Mouse (Mus musculus): ENCODE data around the gene Olfr1018. TPM values are rescaled to one million over a fixed set of nuclear protein-coding genes. Genes with fewer than 3 reads are reported as not detected.

Olfr1018 gene
- polyA plus RNA-seq, 1 experiment from 2014 or later, result not detected

DNA sequence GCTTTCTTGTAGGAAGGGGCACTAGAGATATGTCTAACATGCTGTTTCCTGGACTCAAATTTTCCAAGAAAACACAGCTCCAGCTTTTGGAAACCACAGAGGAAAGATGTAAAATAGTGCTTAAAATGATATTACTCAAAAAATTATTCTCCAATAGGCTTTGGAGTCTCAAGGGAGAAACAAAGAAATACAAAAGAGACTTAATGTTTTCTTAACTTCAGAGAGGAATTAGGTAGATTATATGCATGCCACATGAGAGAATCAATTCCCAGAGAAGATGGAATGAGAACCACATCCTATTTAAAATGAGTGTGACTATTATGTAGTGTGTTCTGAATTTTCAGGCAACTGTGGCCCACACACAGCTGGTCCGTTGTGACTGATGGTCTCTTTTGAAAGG is 28.5 kb downstream of the Olfr1018 start, which contains the start of gene Olfr1020:
Gene Olfr1020, plus strand, starts transcription at position 301 of the 400 bp plus-strand sequence.
- H3K27ac ChIP-seq (ENCODE audit: low read depth), result no peak within 1 kb of the TSS
- WGBS (ENCODE audit: insufficient replicate concordance), result 64% methylated on average over 1 of the region's 1 CpGs
- H3K27me3 ChIP-seq (ENCODE audit: insufficient read depth, low read length), result no peaks in the 10 kb centered on the region
- H3K9ac ChIP-seq (replicated peaks), result no peak within 1 kb of the TSS
- H3K36me3 ChIP-seq (replicated peaks; ENCODE audit: insufficient read depth, low read length), result no peaks in the 10 kb centered on the region
- DNase-seq (no peak), ATAC-seq (no peak)
- TF ChIP-seq EP300 (IDR thresholded peaks at IDR 0.05; ENCODE audit: low read depth) (no peak), CTCF (IDR thresholded peaks at IDR 0.05; ENCODE audit: low read depth) (no peak)
- no peaks in the 10 kb centered on the region for H3K4me1 ChIP-seq (ENCODE audit: insufficient read depth)
- no peak within 1 kb of the TSS for H3K4me3 ChIP-seq (ENCODE audit: low read depth, low read length)
- no peaks in the 10 kb centered on the region for H3K9me3 ChIP-seq (ENCODE audit: low read length)
- no peak within 1 kb of the TSS for H3K4me2 ChIP-seq (ENCODE audit: low read depth, low read length)

DNA sequence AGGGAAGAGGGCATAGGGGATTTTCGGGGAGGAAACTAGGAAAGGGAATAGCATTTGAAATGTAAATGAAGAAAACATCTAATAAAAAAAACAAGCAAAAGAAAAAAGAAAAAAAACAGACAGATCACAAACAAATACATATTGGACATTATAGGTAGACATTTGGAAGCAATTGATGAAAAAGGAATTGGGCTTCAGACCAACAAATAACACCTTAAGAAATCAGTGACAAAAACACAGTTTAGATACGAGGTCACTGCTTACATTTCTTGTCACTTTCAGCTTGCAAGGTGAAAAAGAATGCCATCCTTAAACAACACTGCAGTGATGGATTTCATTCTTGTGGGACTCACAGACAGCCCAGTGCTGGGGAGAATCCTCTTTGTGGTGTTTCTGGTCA is 50.0 kb downstream of the Olfr1018 start, which contains the start of gene Olfr1022:
Gene Olfr1022, plus strand, starts transcription at position 301 of the 400 bp plus-strand sequence.
- Histone ChIP-seq H3K9ac (replicated peaks) (no peak within 1 kb of the TSS), H3K36me3 (replicated peaks; ENCODE audit: insufficient read depth, low read length) (no peaks in the 10 kb centered on the region), H3K4me3 (ENCODE audit: low read depth, low read length) (no peak within 1 kb of the TSS), H3K9me3 (ENCODE audit: low read length) (no peaks in the 10 kb centered on the region), H3K4me1 (ENCODE audit: insufficient read depth) (no peaks in the 10 kb centered on the region), H3K27me3 (ENCODE audit: insufficient read depth, low read length) (no peaks in the 10 kb centered on the region), H3K4me2 (ENCODE audit: low read depth, low read length) (no peak within 1 kb of the TSS), H3K27ac (ENCODE audit: low read depth) (no peak within 1 kb of the TSS)
- ATAC-seq (no peak), DNase-seq (no peak)
- TF ChIP-seq EP300 (IDR thresholded peaks at IDR 0.05; ENCODE audit: low read depth), result no peak
- TF ChIP-seq CTCF (IDR thresholded peaks at IDR 0.05; ENCODE audit: low read depth), result no peak
- 41% methylated on average over 2 of the region's 2 CpGs for WGBS (ENCODE audit: insufficient replicate concordance)

Other genes starting within 250 kb of the Olfr1018 start
- not detected in 2 replicates for gene Olfr996, start 239.3 kb upstream of the Olfr1018 start, polyA plus RNA-seq (2015; fragmentation: Nextera tagmentation; extraction: Ambion mirVana)
- not detected in 2 replicates for gene Olfr998, start 229.5 kb upstream of the Olfr1018 start, polyA plus RNA-seq (2015; fragmentation: Nextera tagmentation; extraction: Ambion mirVana)
- gene Olfr1000, start 206.6 kb upstream of the Olfr1018 start, polyA plus RNA-seq (2015; fragmentation: Nextera tagmentation; extraction: Ambion mirVana), result not detected in 2 replicates
- gene Olfr1002, start 167.8 kb upstream of the Olfr1018 start, polyA plus RNA-seq (2015; fragmentation: Nextera tagmentation; extraction: Ambion mirVana), result not detected in 2 replicates
- not detected in 2 replicates for gene Olfr154, start 154.0 kb upstream of the Olfr1018 start, polyA plus RNA-seq (2015; fragmentation: Nextera tagmentation; extraction: Ambion mirVana)
- gene Olfr1006, start 139.7 kb upstream of the Olfr1018 start, polyA plus RNA-seq (2015; fragmentation: Nextera tagmentation; extraction: Ambion mirVana), result not detected in 2 replicates
- gene Olfr1008, start 129.0 kb upstream of the Olfr1018 start, polyA plus RNA-seq (2015; fragmentation: Nextera tagmentation; extraction: Ambion mirVana), result not detected in 2 replicates
- not detected in 2 replicates for gene Olfr1009, start 103.1 kb upstream of the Olfr1018 start, polyA plus RNA-seq (2015; fragmentation: Nextera tagmentation; extraction: Ambion mirVana)
- gene Olfr1012, start 55.7 kb upstream of the Olfr1018 start, polyA plus RNA-seq (2015; fragmentation: Nextera tagmentation; extraction: Ambion mirVana), result not detected in 2 replicates
- gene Olfr1013, start 51.4 kb upstream of the Olfr1018 start, polyA plus RNA-seq (2015; fragmentation: Nextera tagmentation; extraction: Ambion mirVana), result not detected in 2 replicates
- gene Olfr1014, start 45.8 kb upstream of the Olfr1018 start, polyA plus RNA-seq (2015; fragmentation: Nextera tagmentation; extraction: Ambion mirVana), result not detected in 2 replicates
- not detected in 2 replicates for gene Olfr1015, start 36.5 kb upstream of the Olfr1018 start, polyA plus RNA-seq (2015; fragmentation: Nextera tagmentation; extraction: Ambion mirVana)
- not detected in 2 replicates for gene Olfr1016, start 15.9 kb upstream of the Olfr1018 start, polyA plus RNA-seq (2015; fragmentation: Nextera tagmentation; extraction: Ambion mirVana)
- not detected in 2 replicates for gene Olfr1019, start 27.0 kb downstream of the Olfr1018 start, polyA plus RNA-seq (2015; fragmentation: Nextera tagmentation; extraction: Ambion mirVana)
- gene Olfr1020, start 28.6 kb downstream of the Olfr1018 start, polyA plus RNA-seq (2015; fragmentation: Nextera tagmentation; extraction: Ambion mirVana), result not detected in 2 replicates
- not detected in 2 replicates for gene Olfr1022, start 50.1 kb downstream of the Olfr1018 start, polyA plus RNA-seq (2015; fragmentation: Nextera tagmentation; extraction: Ambion mirVana)
- not detected in 2 replicates for gene Olfr1023, start 67.2 kb downstream of the Olfr1018 start, polyA plus RNA-seq (2015; fragmentation: Nextera tagmentation; extraction: Ambion mirVana)
- not detected in 2 replicates for gene Olfr1024, start 86.6 kb downstream of the Olfr1018 start, polyA plus RNA-seq (2015; fragmentation: Nextera tagmentation; extraction: Ambion mirVana)
- not detected in 2 replicates for gene Olfr1025-ps1, start 96.7 kb downstream of the Olfr1018 start, polyA plus RNA-seq (2015; fragmentation: Nextera tagmentation; extraction: Ambion mirVana)
- gene Olfr1026, start 103.1 kb downstream of the Olfr1018 start, polyA plus RNA-seq (2015; fragmentation: Nextera tagmentation; extraction: Ambion mirVana), result not detected in 2 replicates
- not detected in 2 replicates for gene Olfr1028, start 132.0 kb downstream of the Olfr1018 start, polyA plus RNA-seq (2015; fragmentation: Nextera tagmentation; extraction: Ambion mirVana)
- not detected in 2 replicates for gene Olfr1029, start 155.4 kb downstream of the Olfr1018 start, polyA plus RNA-seq (2015; fragmentation: Nextera tagmentation; extraction: Ambion mirVana)
- gene Olfr1030, start 160.8 kb downstream of the Olfr1018 start, polyA plus RNA-seq (2015; fragmentation: Nextera tagmentation; extraction: Ambion mirVana), result not detected in 2 replicates
- gene Olfr1031, start 171.8 kb downstream of the Olfr1018 start, polyA plus RNA-seq (2015; fragmentation: Nextera tagmentation; extraction: Ambion mirVana), result not detected in 2 replicates
- not detected in 2 replicates for gene Olfr1032, start 187.1 kb downstream of the Olfr1018 start, polyA plus RNA-seq (2015; fragmentation: Nextera tagmentation; extraction: Ambion mirVana)
- 4.6 and 5.4 TPM in 2 replicates for gene Olfr1033, start 202.2 kb downstream of the Olfr1018 start, polyA plus RNA-seq (2015; fragmentation: Nextera tagmentation; extraction: Ambion mirVana)
- gene Olfr1034, start 227.4 kb downstream of the Olfr1018 start, polyA plus RNA-seq (2015; fragmentation: Nextera tagmentation; extraction: Ambion mirVana), result 0.15 and 0.22 TPM in 2 replicates

All from liver, postnatal 0 days (tissue).